Mouse (Mus musculus) C2C12 (cell line): ENCODE results near the gene Gm3404.
"Not testable (repeated sequence)": the region's sequence is repeated elsewhere in the genome, so short reads cannot be mapped to it uniquely, and the experiment has no call there.

Experiments used
- CEBPB ChIP-seq: IDR thresholded peaks from one replicate; pipeline ENCODE4 v1.6.1; 2011; ENCODE audit warnings: low read depth, mild to moderate bottlenecking, control low read depth, moderate library complexity
- CTCF ChIP-seq: IDR thresholded peaks from one replicate; pipeline ENCODE4 v1.5.1; 2011; ENCODE audit not compliant: control insufficient read depth, insufficient read depth, insufficient read length

- not testable (repeated sequence) for TF ChIP-seq CTCF, CEBPB
Measured at GRCm38 (mm10) chr5:146525501-146525900, at the start of gene Gm3404.
